Mouse (Mus musculus): ENCODE results near the gene Loxl3. TPM values are rescaled to one million over a fixed set of nuclear protein-coding genes. Genes with fewer than 3 reads are reported as not detected.

The Loxl3 gene
- polyA plus RNA-seq, 1 experiment = 3.1 TPM

DNA sequence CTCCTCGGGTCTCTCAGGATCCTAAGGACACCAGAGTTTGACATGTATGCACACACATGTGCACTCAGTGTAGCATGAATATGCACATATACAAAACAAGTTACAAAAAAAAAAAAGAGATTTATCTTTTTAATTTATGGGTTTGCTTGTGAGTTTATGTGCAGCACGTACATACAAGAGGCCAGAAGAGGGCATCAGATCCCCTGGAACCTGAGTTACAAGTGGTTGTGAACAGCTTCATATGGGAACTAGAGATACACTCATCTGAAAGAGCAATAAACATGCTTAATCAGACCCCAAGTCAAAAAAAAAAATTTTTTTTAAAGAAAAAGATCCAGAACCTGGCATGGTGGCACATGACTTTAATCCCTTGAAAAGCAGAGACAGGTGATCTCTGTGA, 41.0 kb downstream of the Loxl3 start:
- Histone ChIP-seq H3K27me3 (ENCODE audit: control insufficient read depth, insufficient read depth, low read length) (peaks cover 24% of the 10 kb centered on the region), H3K36me3 (ENCODE audit: control insufficient read depth, insufficient read depth, low read length) (no peaks in the 10 kb centered on the region), H3K27ac (ENCODE audit: control insufficient read depth, insufficient read depth, low read length) (no peak overlapping the region), H3K4me1 (replicated peaks; ENCODE audit: control insufficient read depth, insufficient read depth, low read length) (peaks cover 23% of the 10 kb centered on the region), H3K4me3 (ENCODE audit: control insufficient read depth, insufficient read depth, low read length) (no peak overlapping the region)
- WGBS = 15% methylated on average over 2 of the region's 2 CpGs
- no peak for DNase-seq
- TF ChIP-seq CTCF (IDR thresholded peaks at IDR 0.05; ENCODE audit: borderline replicate concordance, control insufficient read depth, extremely low read depth, insufficient read depth, low read length, poor library complexity) = no peak

DNA sequence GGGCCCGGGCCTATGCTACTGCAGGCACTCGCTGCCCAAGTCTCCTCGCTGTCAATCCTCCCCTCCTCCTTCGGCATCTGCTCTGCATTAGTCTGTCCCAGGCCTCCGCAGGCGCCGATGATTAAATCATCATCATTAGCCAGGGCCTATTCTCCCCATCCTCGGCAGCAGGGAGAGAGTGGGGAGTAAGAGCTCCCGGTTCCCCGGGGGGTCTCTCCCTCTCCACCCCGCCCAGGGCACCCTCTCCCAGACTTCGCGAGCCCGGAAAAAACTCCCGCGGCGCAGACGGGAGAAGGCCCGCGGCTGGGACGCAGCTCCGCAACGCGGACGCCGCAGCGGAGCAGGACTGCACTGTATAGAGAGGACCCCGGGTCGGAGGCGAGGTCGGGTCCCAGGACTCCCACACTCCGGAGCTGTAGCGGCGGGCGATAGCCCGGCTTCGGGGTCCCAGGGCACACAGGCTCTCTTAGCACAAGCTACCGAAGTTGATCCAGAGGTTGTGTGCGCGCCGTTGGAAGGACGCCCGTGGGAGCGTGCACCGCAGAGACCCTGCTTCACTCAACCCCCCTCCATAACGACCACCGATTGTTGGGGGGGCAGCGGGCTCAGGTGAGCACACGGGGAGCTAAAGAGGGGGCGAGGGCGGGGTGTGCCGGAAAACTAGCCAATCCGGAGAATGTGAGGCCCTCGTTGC, 43.8 kb downstream of the Loxl3 start, which contains the start of gene Pcgf1:
Pcgf1 (plus strand) TSS at position 240 of the 694 bp plus-strand sequence.
- Histone ChIP-seq H3K27ac (ENCODE audit: control insufficient read depth, insufficient read depth, low read length) (0 out of 2 replicates have a peak within 1 kb of the TSS, but pooled peaks have one; percentile 2), H3K36me3 (ENCODE audit: control insufficient read depth, insufficient read depth, low read length) (no peaks in the 10 kb centered on the region), H3K4me1 (replicated peaks; ENCODE audit: control insufficient read depth, insufficient read depth, low read length) (peaks cover 11% of the 10 kb centered on the region), H3K27me3 (ENCODE audit: control insufficient read depth, insufficient read depth, low read length) (no peaks in the 10 kb centered on the region; the same call in 1 of the 2 replicates), H3K4me3 (ENCODE audit: control insufficient read depth, insufficient read depth, low read length) (peak within 1 kb of the TSS; percentile 54)
- DNase-seq = no peak
- WGBS = 1% methylated on average over 54 of the region's 54 CpGs
- no peak for TF ChIP-seq POLR2A (IDR thresholded peaks at IDR 0.05; ENCODE audit: control insufficient read depth, extremely low read depth, insufficient read depth, low read length, poor library complexity)

DNA sequence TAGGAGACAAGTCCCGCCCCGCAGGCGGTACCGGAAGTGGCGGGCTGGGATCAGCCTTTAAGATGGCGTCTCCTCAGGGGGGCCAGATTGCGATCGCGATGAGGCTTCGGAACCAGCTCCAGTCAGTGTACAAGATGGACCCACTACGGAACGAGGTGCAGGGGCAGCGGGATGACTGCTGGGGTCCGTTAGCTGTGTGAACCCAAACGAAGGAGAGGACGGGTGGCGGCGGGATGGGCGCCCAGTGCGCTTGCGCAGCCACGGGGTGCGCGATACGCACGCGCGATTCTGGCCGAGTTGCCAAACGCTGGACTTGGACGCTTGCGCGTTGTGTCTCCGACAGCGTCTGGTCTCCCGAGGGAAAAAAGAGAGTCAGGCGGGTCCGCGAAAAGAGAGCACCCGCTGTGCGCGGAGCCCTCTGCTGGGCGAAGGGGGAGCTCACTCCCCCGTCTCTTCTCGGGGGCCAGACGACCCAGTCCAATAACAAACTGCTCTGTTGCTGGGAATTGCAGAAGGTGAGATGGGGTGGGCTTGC, 44.4 kb downstream of the Loxl3 start:
- 0 out of 2 replicates have a peak overlapping the region, but pooled peaks have one; percentile 2 for H3K27ac ChIP-seq (ENCODE audit: control insufficient read depth, insufficient read depth, low read length)
- no peaks in the 10 kb centered on the region for H3K36me3 ChIP-seq (ENCODE audit: control insufficient read depth, insufficient read depth, low read length)
- peak; percentile 99 for DNase-seq
- peaks cover 11% of the 10 kb centered on the region for H3K4me1 ChIP-seq (replicated peaks; ENCODE audit: control insufficient read depth, insufficient read depth, low read length)
- no peaks in the 10 kb centered on the region; the same call in 1 of the 2 replicates for H3K27me3 ChIP-seq (ENCODE audit: control insufficient read depth, insufficient read depth, low read length)
- under 1% methylated on average over 46 of the region's 46 CpGs for WGBS
- TF ChIP-seq CTCF (IDR thresholded peaks at IDR 0.05; ENCODE audit: borderline replicate concordance, control insufficient read depth, extremely low read depth, insufficient read depth, low read length, poor library complexity) (peak; percentile 73), POLR2A (IDR thresholded peaks at IDR 0.05; ENCODE audit: control insufficient read depth, extremely low read depth, insufficient read depth, low read length, poor library complexity) (peak; percentile 43)
- peak overlapping the region; percentile 54 for H3K4me3 ChIP-seq (ENCODE audit: control insufficient read depth, insufficient read depth, low read length)

GRCm38 (mm10) chr6:83080210-83080609, 46.2 kb downstream of the Loxl3 start:
- WGBS = 98% methylated on average over 5 of the region's 5 CpGs
- no peak overlapping the region for H3K27ac ChIP-seq (ENCODE audit: control insufficient read depth, insufficient read depth, low read length)
- peaks cover 3% of the 10 kb centered on the region; the same call in 1 of the 2 replicates for H3K27me3 ChIP-seq (ENCODE audit: control insufficient read depth, insufficient read depth, low read length)
- H3K4me1 ChIP-seq (replicated peaks; ENCODE audit: control insufficient read depth, insufficient read depth, low read length) = peaks cover 11% of the 10 kb centered on the region
- H3K36me3 ChIP-seq (ENCODE audit: control insufficient read depth, insufficient read depth, low read length) = no peaks in the 10 kb centered on the region
- TF ChIP-seq POLR2A (IDR thresholded peaks at IDR 0.05; ENCODE audit: control insufficient read depth, extremely low read depth, insufficient read depth, low read length, poor library complexity) = no peak
- no peak overlapping the region for H3K4me3 ChIP-seq (ENCODE audit: control insufficient read depth, insufficient read depth, low read length)
- no peak for DNase-seq

DNA sequence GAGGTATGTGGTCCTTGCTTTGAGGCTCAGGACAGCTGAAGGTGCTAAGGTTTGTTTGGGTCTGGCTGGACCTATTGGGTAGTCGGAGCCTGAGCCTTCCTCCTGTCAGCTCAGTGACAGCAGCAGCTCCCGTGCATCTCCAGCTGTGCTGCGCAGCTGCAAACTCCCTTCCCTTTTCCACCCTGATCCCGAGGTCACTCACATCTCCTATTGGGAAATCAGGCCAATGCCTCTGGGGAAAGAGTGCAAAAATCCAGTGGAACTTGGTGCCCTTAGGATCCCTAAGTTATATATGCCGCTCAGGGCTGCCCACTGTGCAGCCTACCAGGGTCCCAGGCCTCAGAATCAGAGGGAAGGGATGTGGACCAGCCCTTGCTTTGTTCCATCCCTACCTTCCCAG, 49.5 kb downstream of the Loxl3 start:
- H3K27ac ChIP-seq (ENCODE audit: control insufficient read depth, insufficient read depth, low read length) = no peak overlapping the region
- H3K36me3 ChIP-seq (ENCODE audit: control insufficient read depth, insufficient read depth, low read length) = no peaks in the 10 kb centered on the region
- peaks cover 11% of the 10 kb centered on the region for H3K4me1 ChIP-seq (replicated peaks; ENCODE audit: control insufficient read depth, insufficient read depth, low read length)
- DNase-seq = no peak
- H3K4me3 ChIP-seq (ENCODE audit: control insufficient read depth, insufficient read depth, low read length) = no peak overlapping the region
- WGBS = 75% methylated on average over 5 of the region's 5 CpGs
- no peak for TF ChIP-seq POLR2A (IDR thresholded peaks at IDR 0.05; ENCODE audit: control insufficient read depth, extremely low read depth, insufficient read depth, low read length, poor library complexity)
- TF ChIP-seq CTCF (IDR thresholded peaks at IDR 0.05; ENCODE audit: borderline replicate concordance, control insufficient read depth, extremely low read depth, insufficient read depth, low read length, poor library complexity) = no peak
- H3K27me3 ChIP-seq (ENCODE audit: control insufficient read depth, insufficient read depth, low read length) = peaks cover 19% of the 10 kb centered on the region

DNA sequence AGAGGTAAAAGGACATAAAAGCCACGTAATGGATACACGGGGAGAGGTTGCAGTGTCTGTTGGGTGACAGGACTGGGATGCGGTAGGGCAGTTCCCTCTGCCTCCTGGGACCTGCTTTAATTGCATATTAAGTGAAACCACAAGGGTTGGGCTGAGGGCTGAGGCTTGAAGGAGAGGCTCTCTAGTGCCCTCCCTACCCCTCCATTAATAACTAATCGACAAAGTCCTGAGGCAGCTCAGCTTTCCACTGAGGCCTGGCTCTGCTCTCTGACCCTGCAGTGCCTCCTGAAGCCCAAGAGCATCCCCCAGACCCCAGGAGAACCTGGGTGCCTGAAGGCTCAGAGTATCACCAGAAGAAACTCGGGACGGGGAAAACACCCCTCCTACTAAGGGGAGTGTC, 50.5 kb downstream of the Loxl3 start:
- no peaks in the 10 kb centered on the region for H3K36me3 ChIP-seq (ENCODE audit: control insufficient read depth, insufficient read depth, low read length)
- H3K27ac ChIP-seq (ENCODE audit: control insufficient read depth, insufficient read depth, low read length) = no peak overlapping the region
- WGBS = 52% methylated on average over 6 of the region's 6 CpGs
- no peak for DNase-seq
- H3K27me3 ChIP-seq (ENCODE audit: control insufficient read depth, insufficient read depth, low read length) = peaks cover 19% of the 10 kb centered on the region
- TF ChIP-seq CTCF (IDR thresholded peaks at IDR 0.05; ENCODE audit: borderline replicate concordance, control insufficient read depth, extremely low read depth, insufficient read depth, low read length, poor library complexity) = no peak
- TF ChIP-seq POLR2A (IDR thresholded peaks at IDR 0.05; ENCODE audit: control insufficient read depth, extremely low read depth, insufficient read depth, low read length, poor library complexity) = no peak
- H3K4me3 ChIP-seq (ENCODE audit: control insufficient read depth, insufficient read depth, low read length) = no peak overlapping the region
- 0 out of 2 replicates have a peak, but pooled peaks cover 4% of the 10 kb centered on the region for H3K4me1 ChIP-seq (replicated peaks; ENCODE audit: control insufficient read depth, insufficient read depth, low read length)
